Mouse (Mus musculus) left cerebral cortex, adult 2 months (tissue): ENCODE measurements around the gene Evc. TPM values are rescaled to one million over a fixed set of nuclear protein-coding genes. Genes with fewer than 3 reads are reported as not detected.

Source experiments
- DNase-seq, 2 experiments: peaks; one replicate each; pipeline ENCODE4 v3.0.0; 2021 to 2022; ENCODE audit warnings: low spot score in 2 of 2, mixed read lengths in 1 of 2; ENCODE audit errors: extremely low spot score in 1 of 2
- H3K27ac ChIP-seq: fragments of 200-600 bp; 2 replicates; pipeline ENCODE4 v1.8.1; 2022
- H3K4me3 ChIP-seq: fragments of 200-600 bp; 2 replicates; pipeline ENCODE4 v1.8.1; 2022
- CTCF ChIP-seq: fragments of 200-600 bp; IDR thresholded peaks from 2 replicates; pipeline ENCODE4 v1.8.1; 2022; ENCODE audit warnings: antibody characterized with exemption, mild to moderate bottlenecking, moderate library complexity
- intact Hi-C: fragments of 180-260 bp; cut with DNase I; formaldehyde crosslinking; loops from one replicate; pipeline ENCODE4 v1.15.1; 2025
- long read RNA-seq, 2 experiments: library from polyadenylated mRNA; stranded (forward); transcript quantifications; one replicate each; pipeline ENCODE4 v2.0.0; 2021; ENCODE audit warnings: borderline mapping rate in 2 of 2
- total RNA-seq, 2 experiments: library from RNA; stranded (reverse); gene quantifications; 2 replicates each; pipeline ENCODE4 v1.2.3; 2021

Gene Evc
- total RNA-seq = 10 to 100 TPM in 1 of 2 experiments, 1 to 10 TPM in 1; 8.2 to 11.1 TPM
- long read RNA-seq, experiment 1, full-length matches to known transcripts = 1 of 4 reads
- long read RNA-seq, experiment 1, partial matches to known transcripts = 1 of 4 reads
- long read RNA-seq, experiment 1, other reads (novel, unspliced or antisense) = 2 of 4 reads
- long read RNA-seq, experiment 2, full-length matches to known transcripts = 2 of 12 reads
- long read RNA-seq, experiment 2, partial matches to known transcripts = 1 of 12 reads
- long read RNA-seq, experiment 2, other reads (novel, unspliced or antisense) = 9 of 12 reads

DNA sequence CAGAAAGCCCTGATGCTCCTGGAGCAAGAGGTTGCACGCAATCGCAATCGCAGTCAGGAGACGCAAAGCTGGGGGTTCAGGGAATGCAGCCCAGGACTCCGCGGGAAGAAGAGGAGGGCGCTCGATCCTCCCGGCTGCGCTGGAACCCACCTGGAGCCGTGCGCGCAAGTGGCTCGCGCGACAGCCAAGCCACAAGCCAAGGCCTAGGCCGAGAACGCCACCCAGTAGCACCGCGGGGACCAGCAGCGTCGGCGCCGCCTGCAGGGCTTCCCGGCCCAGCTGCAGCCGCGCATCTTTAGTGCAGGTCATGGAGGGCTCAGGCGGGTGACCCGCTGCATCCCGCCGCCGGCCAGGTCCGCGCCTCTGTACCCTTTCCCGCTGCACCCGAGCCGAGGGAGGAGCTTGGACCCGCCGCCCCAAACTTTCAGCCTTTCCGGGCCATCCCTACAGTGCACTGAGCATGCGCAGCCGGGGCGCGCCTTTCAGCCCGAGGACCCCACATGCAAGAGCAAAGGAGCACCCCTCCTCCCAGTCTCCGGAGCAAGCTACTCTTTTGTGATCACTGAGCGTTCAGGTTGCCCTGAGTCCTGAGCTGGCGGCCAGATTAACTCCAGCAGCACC, at the start of gene Evc:
Evc (minus strand) TSS at position 410 of the 621 bp plus-strand sequence.
- no peak for TF ChIP-seq CTCF
- Histone ChIP-seq H3K27ac (no peak within 1 kb of the TSS), H3K4me3 (peak within 1 kb of the TSS; percentile 60)
- intact Hi-C loops = loop anchor here (5.0 kb wide), 1 partner anchor 94 kb away; the partner anchor contains the start of gene Crmp1
- peak; percentile 24 to 61 for DNase-seq

DNA sequence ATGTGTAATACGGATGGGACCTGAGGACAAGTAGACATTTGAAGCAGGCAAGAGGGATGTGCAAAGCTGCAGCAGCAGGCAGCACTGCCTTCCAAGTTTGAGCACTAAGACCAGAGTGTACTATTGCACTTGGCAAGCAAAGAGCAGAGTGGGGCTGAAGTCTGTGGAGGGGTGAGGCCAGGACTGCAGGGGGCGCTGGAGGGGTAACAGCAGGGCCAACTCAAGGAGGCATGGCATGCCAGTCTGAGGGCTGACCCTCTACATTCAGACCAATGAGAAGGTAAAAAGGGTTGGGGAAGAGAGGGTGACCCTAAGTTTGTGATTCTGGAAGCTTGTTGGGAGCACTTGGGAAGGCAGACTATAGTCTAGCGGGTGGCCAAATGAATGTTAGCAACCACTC, 46.9 kb upstream of the Evc start:
- intact Hi-C loops = no loop called here
- Histone ChIP-seq H3K4me3 (no peak overlapping the region), H3K27ac (no peak overlapping the region)
- DNase-seq = no peak
- TF ChIP-seq CTCF = no peak

- no peak for DNase-seq
- Histone ChIP-seq H3K4me3 (no peak overlapping the region), H3K27ac (no peak overlapping the region)
- TF ChIP-seq CTCF = no peak
- intact Hi-C loops = no loop called here
Observed at GRCm38 (mm10) chr5:37380641-37381040, 43.9 kb upstream of the Evc start.

DNA sequence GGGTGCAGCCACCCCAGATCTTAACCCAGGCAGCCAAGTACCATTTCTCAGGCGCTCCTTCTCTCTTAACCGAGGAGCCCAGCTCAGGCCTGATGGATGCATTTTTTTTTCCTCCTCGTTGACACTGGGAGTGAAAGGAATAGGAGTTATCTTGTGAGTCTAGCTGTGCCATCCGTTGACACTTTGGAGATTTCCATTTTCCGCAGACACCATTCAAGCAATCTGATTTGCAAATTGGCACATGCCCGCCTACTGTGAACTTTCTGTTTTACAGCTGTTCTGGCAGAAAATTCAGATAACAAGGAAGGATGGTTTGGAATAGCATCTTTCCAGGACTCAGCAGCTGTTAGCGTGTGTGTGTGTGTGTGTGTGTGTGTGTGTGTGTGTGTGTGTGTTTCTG, 40.7 kb upstream of the Evc start:
- Histone ChIP-seq H3K4me3 (no peak overlapping the region), H3K27ac (no peak overlapping the region)
- TF ChIP-seq CTCF = no peak
- no peak for DNase-seq
- intact Hi-C loops = no loop called here

- intact Hi-C loops = no loop called here
- no peak for TF ChIP-seq CTCF
- Histone ChIP-seq H3K4me3 (no peak overlapping the region), H3K27ac (no peak overlapping the region)
- no peak for DNase-seq
Observed at GRCm38 (mm10) chr5:37368796-37369195, 32.1 kb upstream of the Evc start.

DNA sequence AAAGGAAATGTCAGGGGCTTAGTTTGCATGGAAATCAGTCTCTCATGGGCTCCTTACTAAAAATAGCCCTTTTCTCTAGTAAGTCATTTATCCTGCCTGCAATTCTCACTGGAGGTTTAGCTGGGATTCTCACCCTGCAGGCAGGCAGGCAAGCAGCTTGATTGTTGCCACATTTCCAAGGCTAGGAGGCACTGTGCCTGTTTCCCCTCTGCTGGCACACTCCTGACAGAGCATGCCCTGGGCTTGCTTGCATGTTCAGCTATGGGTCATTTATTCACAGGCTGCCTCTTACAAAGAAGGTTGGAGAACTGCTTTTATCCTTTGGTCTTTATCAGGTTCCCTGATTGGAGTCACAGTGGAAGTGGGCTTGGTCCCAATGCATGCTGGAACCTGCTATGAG, 29.1 kb upstream of the Evc start:
- intact Hi-C loops = no loop called here
- Histone ChIP-seq H3K27ac (no peak overlapping the region), H3K4me3 (no peak overlapping the region)

GRCm38 (mm10) chr5:37363284-37363683, 26.6 kb upstream of the Evc start:
- no peak for TF ChIP-seq CTCF
- intact Hi-C loops = no loop called here
- no peak for DNase-seq
- no peak overlapping the region for H3K4me3 ChIP-seq
- H3K27ac ChIP-seq = no peak overlapping the region

More for the DNA sequence above, 29.1 kb upstream of the Evc start:
- DNase-seq = no peak
- no peak for TF ChIP-seq CTCF

- no peak for TF ChIP-seq CTCF
- Histone ChIP-seq H3K4me3 (no peak overlapping the region), H3K27ac (no peak overlapping the region)
- no peak for DNase-seq
- intact Hi-C loops = no loop called here
Observed at GRCm38 (mm10) chr5:37362618-37363017, 25.9 kb upstream of the Evc start.

- intact Hi-C loops = no loop called here
- no peak for DNase-seq
- TF ChIP-seq CTCF = no peak
Observed at GRCm38 (mm10) chr5:37356027-37356426, 19.3 kb upstream of the Evc start.

GRCm38 (mm10) chr5:37354385-37354784, 17.7 kb upstream of the Evc start:
- Histone ChIP-seq H3K4me3 (no peak overlapping the region), H3K27ac (no peak overlapping the region)
- intact Hi-C loops = loop anchor here (1.0 kb wide), 1 partner anchor 56 kb away; no protein-coding TSS in a partner anchor
- TF ChIP-seq CTCF = peak; percentile 86
- peak; percentile 37 to 69 for DNase-seq

More at GRCm38 (mm10) chr5:37356027-37356426, 19.3 kb upstream of the Evc start:
- H3K27ac ChIP-seq = no peak overlapping the region
- H3K4me3 ChIP-seq = no peak overlapping the region

DNA sequence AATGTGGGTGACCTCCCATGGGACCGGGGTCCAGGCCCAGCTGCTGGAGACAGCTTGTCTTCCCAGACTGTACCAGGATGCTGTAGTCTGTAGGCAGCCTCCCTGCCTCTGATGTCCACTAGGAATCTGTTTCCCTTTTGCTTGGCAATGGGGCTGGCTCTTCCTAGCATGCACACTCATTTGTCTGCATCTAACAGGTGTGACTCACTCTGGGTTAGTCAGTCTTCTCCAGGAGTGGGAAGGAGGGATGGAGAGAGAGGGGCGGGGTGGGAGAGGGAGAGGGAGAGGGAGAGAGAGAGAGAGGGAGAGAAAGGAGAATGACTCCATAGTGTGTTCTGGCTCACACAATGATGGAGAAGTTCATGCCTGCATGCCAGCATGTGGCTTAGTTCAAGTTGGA, 15.1 kb upstream of the Evc start:
- intact Hi-C loops = no loop called here

GRCm38 (mm10) chr5:37343962-37344361, 7.3 kb upstream of the Evc start:
- H3K27ac ChIP-seq = no peak overlapping the region
- DNase-seq = no peak
- TF ChIP-seq CTCF = no peak
- H3K4me3 ChIP-seq = no peak overlapping the region
- intact Hi-C loops = no loop called here

More for the DNA sequence above, 15.1 kb upstream of the Evc start:
- no peak for TF ChIP-seq CTCF
- DNase-seq = no peak
- H3K4me3 ChIP-seq = no peak overlapping the region
- H3K27ac ChIP-seq = no peak overlapping the region
